ENCODE assay signal across 7 mouse cellular contexts in genomic region chr17:52602093-52602780, GRCm38 (mm10). TPM values are rescaled to one million over a fixed set of nuclear protein-coding genes. Genes with fewer than 3 reads are reported as not detected.
DNase-seq lines count a peak whose midpoint lies in the region; ATAC-seq lines count a peak whose summit lies in the region.

Gene Kcnh8, plus strand, starts transcription at chr17:52602709.

- WGBS in forebrain, embryonic 15.5 days, result under 1% methylated on average over 40 of the region's 40 CpGs
- 2% methylated on average over 34 of the region's 40 CpGs for WGBS in liver, embryonic 13.5 days (ENCODE audit: insufficient replicate concordance)

- H3K4me3 ChIP-seq in forebrain, embryonic 15.5 days, result peak within 1 kb of the TSS; percentile 72
- H3K4me3 ChIP-seq in liver, embryonic 13.5 days (replicated peaks), result no peak within 1 kb of the TSS

- peak; percentile 34 to 39 for DNase-seq in layer of hippocampus, postnatal 10 days (ENCODE audit: low spot score in 2 of 2)
- no peak for DNase-seq in layer of hippocampus, adult 9-11 months
- DNase-seq in embryo, embryonic 10 days (ENCODE audit: low spot score), result peak; percentile 54
- no peak for DNase-seq in liver, embryonic 13.5 days
- peak; percentile 39 to 50 for DNase-seq in right cerebral cortex, postnatal 10 days (ENCODE audit: low spot score in 2 of 2)
- no peak for DNase-seq in ovary, adult 18-20 months (ENCODE audit: low spot score)

- peak within 1 kb of the TSS; percentile 95 for H3K27ac ChIP-seq in forebrain, embryonic 15.5 days (replicated peaks)
- no peak within 1 kb of the TSS for H3K27ac ChIP-seq in liver, embryonic 13.5 days

- H3K9ac ChIP-seq in forebrain, embryonic 15.5 days (replicated peaks), result peak within 1 kb of the TSS; percentile 97
- no peak within 1 kb of the TSS for H3K9ac ChIP-seq in liver, embryonic 13.5 days

- H3K4me2 ChIP-seq in forebrain, embryonic 15.5 days (replicated peaks), result peak within 1 kb of the TSS; percentile 97
- peak within 1 kb of the TSS; percentile 55 for H3K4me2 ChIP-seq in liver, embryonic 13.5 days

- peaks cover 17% of the 10 kb centered on the region for H3K4me1 ChIP-seq in forebrain, embryonic 15.5 days
- 0 out of 2 replicates have a peak, but pooled peaks cover 3% of the 10 kb centered on the region for H3K4me1 ChIP-seq in liver, embryonic 13.5 days (replicated peaks)

- no peaks in the 10 kb centered on the region for H3K9me3 ChIP-seq in forebrain, embryonic 15.5 days
- H3K9me3 ChIP-seq in liver, embryonic 13.5 days (replicated peaks), result no peaks in the 10 kb centered on the region

- H3K27me3 ChIP-seq in forebrain, embryonic 15.5 days, result 0 out of 2 replicates have a peak, but pooled peaks cover 4% of the 10 kb centered on the region
- peaks cover 40% of the 10 kb centered on the region for H3K27me3 ChIP-seq in liver, embryonic 13.5 days

- ATAC-seq in forebrain, embryonic 15.5 days (replicated peaks), result peak; percentile 49
- no peak for ATAC-seq in liver, embryonic 13.5 days (ENCODE audit: low read depth)

- H3K36me3 ChIP-seq in forebrain, embryonic 15.5 days, result no peaks in the 10 kb centered on the region
- no peaks in the 10 kb centered on the region for H3K36me3 ChIP-seq in liver, embryonic 13.5 days

RNA-seq across cellular contexts. Expression of gene Kcnh8, which starts in this region (rescaled TPM):
- 1 to 10 TPM; 1.3 to 1.4 TPM for total RNA-seq in layer of hippocampus, postnatal 10 days (2021)
- 4.1 and 4.4 TPM in 2 replicates for polyA plus RNA-seq in forebrain, embryonic 15.5 days (2015; fragmentation: Nextera tagmentation; extraction: Ambion mirVana)
- polyA plus RNA-seq in liver, embryonic 13.5 days (2015; fragmentation: Nextera tagmentation; extraction: Ambion mirVana), result not detected in 2 replicates

Comparison
In these comparisons a context has a peak if more than half of its experiments do, and no peak if none do; other contexts are left out.
1. DNase-seq: peak in layer of hippocampus, postnatal 10 days (2 of 2), embryo, embryonic 10 days (single experiment) and right cerebral cortex, postnatal 10 days (2 of 2); none in layer of hippocampus, adult 9-11 months (single experiment), liver, embryonic 13.5 days (single experiment) and ovary, adult 18-20 months (single experiment).